Mouse (Mus musculus): ENCODE data around the gene Xpnpep3.

Xpnpep3 gene

GRCm38 (mm10) chr15:81399638-81400315, at the start of gene Xpnpep3, which contains the start of gene St13:
TSS of gene Xpnpep3 (plus strand) at chr15:81400138.
TSS of gene St13 (minus strand) at chr15:81400077.
- DNase-seq (ENCODE audit: low spot score), result peak; percentile 99

GRCm38 (mm10) chr15:81350401-81350800, 49.5 kb upstream of the Xpnpep3 start:
- no peak for DNase-seq (ENCODE audit: low spot score)

GRCm38 (mm10) chr15:81352638-81353037, 47.3 kb upstream of the Xpnpep3 start:
- DNase-seq (ENCODE audit: low spot score), result peak; percentile 43

GRCm38 (mm10) chr15:81355146-81355761, 44.7 kb upstream of the Xpnpep3 start:
- peak; percentile 44 for DNase-seq (ENCODE audit: low spot score)

- no peak for DNase-seq (ENCODE audit: low spot score)
Observed at GRCm38 (mm10) chr15:81356946-81357345, 43.0 kb upstream of the Xpnpep3 start.

GRCm38 (mm10) chr15:81358943-81359342, 41.0 kb upstream of the Xpnpep3 start:
- DNase-seq (ENCODE audit: low spot score), result no peak

- no peak for DNase-seq (ENCODE audit: low spot score)
Observed at GRCm38 (mm10) chr15:81359421-81359820, 40.5 kb upstream of the Xpnpep3 start.

- DNase-seq (ENCODE audit: low spot score), result peak; percentile 97
Observed at GRCm38 (mm10) chr15:81360345-81361021, 39.5 kb upstream of the Xpnpep3 start, which contains the start of gene Slc25a17. TSS of gene Slc25a17 (minus strand) at chr15:81360812.

- DNase-seq (ENCODE audit: low spot score), result no peak
Observed at GRCm38 (mm10) chr15:81361022-81361404, 38.9 kb upstream of the Xpnpep3 start.

- DNase-seq (ENCODE audit: low spot score), result peak; percentile 60
Observed at GRCm38 (mm10) chr15:81361417-81362015, 38.4 kb upstream of the Xpnpep3 start.

GRCm38 (mm10) chr15:81362501-81362900, 37.4 kb upstream of the Xpnpep3 start:
- no peak for DNase-seq (ENCODE audit: low spot score)

- DNase-seq (ENCODE audit: low spot score), result no peak
Observed at GRCm38 (mm10) chr15:81364271-81364670, 35.7 kb upstream of the Xpnpep3 start.

GRCm38 (mm10) chr15:81365246-81365645, 34.7 kb upstream of the Xpnpep3 start:
- no peak for DNase-seq (ENCODE audit: low spot score)

GRCm38 (mm10) chr15:81366241-81366640, 33.7 kb upstream of the Xpnpep3 start:
- no peak for DNase-seq (ENCODE audit: low spot score)

GRCm38 (mm10) chr15:81368601-81369000, 31.3 kb upstream of the Xpnpep3 start:
- DNase-seq (ENCODE audit: low spot score), result no peak

GRCm38 (mm10) chr15:81370356-81370755, 29.6 kb upstream of the Xpnpep3 start:
- DNase-seq (ENCODE audit: low spot score), result no peak

- DNase-seq (ENCODE audit: low spot score), result no peak
Observed at GRCm38 (mm10) chr15:81374621-81375020, 25.3 kb upstream of the Xpnpep3 start.

- DNase-seq (ENCODE audit: low spot score), result no peak
Observed at GRCm38 (mm10) chr15:81378845-81379244, 21.1 kb upstream of the Xpnpep3 start.

- no peak for DNase-seq (ENCODE audit: low spot score)
Observed at GRCm38 (mm10) chr15:81386327-81386726, 13.6 kb upstream of the Xpnpep3 start.

- DNase-seq (ENCODE audit: low spot score), result no peak
Observed at GRCm38 (mm10) chr15:81392997-81393396, 6.9 kb upstream of the Xpnpep3 start.

GRCm38 (mm10) chr15:81394211-81394915, 5.6 kb upstream of the Xpnpep3 start:
- DNase-seq (ENCODE audit: low spot score), result no peak

GRCm38 (mm10) chr15:81398189-81398588, 1.7 kb upstream of the Xpnpep3 start:
- no peak for DNase-seq (ENCODE audit: low spot score)
